Mouse (Mus musculus) forebrain, embryonic 15.5 days (tissue): ENCODE measurements around the gene Tdrkh. TPM values are rescaled to one million over a fixed set of nuclear protein-coding genes. Genes with fewer than 3 reads are reported as not detected.
A peak's percentile ranks its signal among the peaks of the same experiment; 100 is the strongest.

ENCODE experiments used
- ATAC-seq: fragments of 200-750 bp; cut with Nextera tagmentation; replicated peaks from 2 replicates; pipeline ENCODE4 v1.8.0; 2017; ENCODE audit warnings: mild to moderate bottlenecking, moderate TSS enrichment, moderate library complexity
- H3K27ac ChIP-seq: fragments of 300-500 bp; sonication (generic); replicated peaks from 2 replicates; pipeline ENCODE4 v1.5.1; 2015; ENCODE audit warnings: mild to moderate bottlenecking, inconsistent platforms
- H3K27me3 ChIP-seq: fragments of 300-500 bp; sonication (generic); 2 replicates; pipeline ENCODE4 v1.6.1; 2015; ENCODE audit warnings: inconsistent platforms
- H3K36me3 ChIP-seq: fragments of 300-500 bp; sonication (generic); 2 replicates; pipeline ENCODE4 v1.6.1; 2015; ENCODE audit warnings: mild to moderate bottlenecking, inconsistent platforms
- H3K4me1 ChIP-seq: fragments of 300-500 bp; sonication (generic); 2 replicates; pipeline ENCODE4 v1.6.1; 2015; ENCODE audit warnings: inconsistent platforms
- H3K4me2 ChIP-seq: fragments of 300-500 bp; sonication (generic); replicated peaks from 2 replicates; pipeline ENCODE4 v1.6.1; 2015; ENCODE audit warnings: mild to moderate bottlenecking, inconsistent platforms
- H3K4me3 ChIP-seq: fragments of 300-500 bp; sonication (generic); 2 replicates; pipeline ENCODE4 v1.5.1; 2015; ENCODE audit warnings: mild to moderate bottlenecking, inconsistent platforms
- H3K9ac ChIP-seq: fragments of 300-500 bp; sonication (generic); replicated peaks from 2 replicates; pipeline ENCODE4 v1.6.1; 2015; ENCODE audit warnings: mild to moderate bottlenecking, inconsistent platforms
- H3K9me3 ChIP-seq: fragments of 300-500 bp; sonication (generic); 2 replicates; pipeline ENCODE4 v1.6.1; 2016; ENCODE audit warnings: inconsistent platforms
- WGBS: fragments of 180-500 bp; shearing (Covaris S2); methylation state at CpG from one replicate; pipeline ENCODE4 v1.1.7; 2015; ENCODE audit warnings: mixed read lengths; 5-methylcytosine and 5-hydroxymethylcytosine counted together
- polyA plus RNA-seq: library from polyadenylated mRNA; unstranded; fragments of >200 nt; fragmentation: Nextera tagmentation; extraction: Ambion mirVana; gene quantifications from 2 replicates; pipeline ENCODE4 v1.2.1, GENCODE M21; 2015

The Tdrkh gene
- polyA plus RNA-seq: 65.3 and 65.9 TPM in 2 replicates

DNA sequence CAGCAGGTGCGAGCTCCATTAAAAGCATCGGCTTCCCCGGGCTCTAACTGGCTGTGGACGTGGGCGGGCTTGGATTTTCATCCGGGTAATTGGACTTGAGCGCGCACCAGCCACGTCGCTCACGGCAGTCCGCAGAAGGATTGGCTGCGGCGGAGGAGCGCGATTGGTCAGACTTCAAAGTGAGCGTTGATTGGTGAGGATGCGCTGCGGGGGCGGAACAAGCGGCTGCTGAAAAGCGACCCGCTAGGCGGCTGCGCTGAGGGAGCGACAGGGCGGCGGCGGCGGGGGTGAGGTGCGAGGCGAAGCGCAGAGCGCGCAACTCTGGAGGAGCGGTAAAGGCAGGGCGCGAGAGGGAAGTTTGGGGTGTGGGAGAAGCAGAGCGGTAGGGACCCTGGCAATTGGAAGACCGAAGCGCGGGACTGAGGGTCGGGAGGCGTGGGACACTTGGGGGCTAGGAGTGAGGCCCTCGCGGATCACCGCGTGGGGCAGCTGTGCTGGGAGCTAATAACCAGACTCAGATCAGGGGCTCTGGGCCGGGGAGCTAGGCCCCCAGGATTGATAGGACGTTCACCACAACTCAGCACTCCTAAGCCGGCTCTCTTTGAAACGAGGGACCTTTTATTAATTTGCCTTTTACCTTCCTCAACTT, at the start of gene Tdrkh:
Tdrkh (plus strand) TSS at position 243 of the 649 bp plus-strand sequence.
- peak within 1 kb of the TSS; percentile 84 for H3K27ac ChIP-seq
- no peaks in the 10 kb centered on the region for H3K27me3 ChIP-seq
- peak; percentile 99 for ATAC-seq

DNA sequence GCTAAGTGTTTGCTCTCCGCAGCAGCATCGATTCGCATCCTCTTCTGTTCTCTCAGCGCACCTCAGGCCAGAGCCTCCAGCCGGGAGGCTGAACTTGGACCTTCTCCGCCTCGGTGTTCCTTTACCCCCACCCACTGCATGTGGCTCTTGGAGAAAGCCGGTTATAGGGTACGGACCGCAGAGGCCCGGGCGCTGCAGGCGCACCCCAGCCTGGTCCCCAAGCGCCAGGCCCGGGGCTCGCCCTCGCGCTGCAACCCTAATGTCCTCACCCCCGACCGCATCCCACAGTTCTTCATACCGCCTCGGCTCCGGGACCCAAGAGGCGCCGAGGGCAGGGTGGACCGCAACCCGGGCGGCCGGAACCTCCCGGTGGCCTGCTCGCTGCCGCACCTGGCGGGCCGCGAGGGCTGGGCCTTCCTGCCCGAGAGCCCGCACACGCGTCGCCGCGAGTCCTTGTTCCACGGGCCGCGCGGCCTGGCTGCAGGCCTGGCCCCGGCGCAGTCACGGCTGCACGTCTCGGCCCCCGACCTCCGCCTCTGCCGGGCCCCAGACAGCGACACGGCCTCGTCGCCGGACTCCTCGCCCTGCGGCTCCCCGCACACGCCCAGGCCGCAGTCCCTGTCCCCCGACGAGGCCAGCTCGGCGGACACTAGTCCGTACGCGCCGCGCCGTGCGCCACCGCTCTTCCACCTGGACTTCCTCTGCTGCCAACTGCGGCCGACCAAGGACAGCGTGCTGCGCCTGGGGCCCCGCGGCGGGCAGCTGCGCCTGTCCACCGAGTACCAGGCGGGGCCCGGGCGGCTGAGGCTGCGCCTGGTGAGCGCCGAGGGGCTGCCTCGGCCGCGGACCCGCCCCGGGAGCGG, 49.6 kb upstream of the Tdrkh start:
- ATAC-seq: peak; percentile 79
- peak overlapping the region; percentile 59 for H3K4me3 ChIP-seq
- peak overlapping the region; percentile 53 for H3K27ac ChIP-seq
- H3K27me3 ChIP-seq: peaks cover 15% of the 10 kb centered on the region; the same call in 1 of the 2 replicates
- no peaks in the 10 kb centered on the region for H3K36me3 ChIP-seq
- no peaks in the 10 kb centered on the region for H3K9me3 ChIP-seq
- peaks cover 12% of the 10 kb centered on the region for H3K4me1 ChIP-seq
- H3K9ac ChIP-seq: peak overlapping the region; percentile 75
- 7% methylated on average over 96 of the region's 97 CpGs for WGBS
- peak overlapping the region; percentile 92 for H3K4me2 ChIP-seq

More for the DNA sequence above, at the start of gene Tdrkh:
- Histone ChIP-seq H3K9me3 (no peaks in the 10 kb centered on the region), H3K4me2 (peak within 1 kb of the TSS; percentile 90), H3K4me1 (peaks cover 17% of the 10 kb centered on the region), H3K36me3 (no peaks in the 10 kb centered on the region), H3K9ac (peak within 1 kb of the TSS; percentile 78), H3K4me3 (peak within 1 kb of the TSS; percentile 74)
- 5% methylated on average over 52 of the region's 52 CpGs for WGBS

DNA sequence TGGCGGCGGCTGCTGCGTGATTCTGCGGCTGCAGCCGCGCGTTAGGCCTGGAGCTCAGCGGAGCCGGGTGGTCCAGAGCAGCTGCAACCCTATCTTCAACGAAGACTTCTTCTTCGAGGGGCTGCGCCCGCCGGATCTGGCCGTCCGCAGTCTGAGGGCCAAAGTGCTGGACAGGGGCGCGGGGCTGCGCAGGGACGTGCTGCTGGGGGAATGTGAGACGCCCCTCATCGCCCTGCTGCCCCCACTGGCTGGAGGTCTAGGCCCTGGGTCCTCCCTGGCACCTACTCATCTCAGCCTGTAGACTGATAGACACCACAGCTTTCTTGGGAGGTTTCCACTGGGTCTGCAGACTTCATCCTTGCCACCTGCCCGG, 48.9 kb upstream of the Tdrkh start:
- no peaks in the 10 kb centered on the region for H3K9me3 ChIP-seq
- H3K4me1 ChIP-seq: peaks cover 12% of the 10 kb centered on the region
- H3K27me3 ChIP-seq: peaks cover 15% of the 10 kb centered on the region; the same call in 1 of the 2 replicates
- peak overlapping the region; percentile 75 for H3K9ac ChIP-seq
- peak overlapping the region; percentile 92 for H3K4me2 ChIP-seq
- H3K27ac ChIP-seq: peak overlapping the region; percentile 53
- 4% methylated on average over 23 of the region's 23 CpGs for WGBS
- no peaks in the 10 kb centered on the region for H3K36me3 ChIP-seq
- peak; percentile 61 for ATAC-seq
- peak overlapping the region; percentile 59 for H3K4me3 ChIP-seq

DNA sequence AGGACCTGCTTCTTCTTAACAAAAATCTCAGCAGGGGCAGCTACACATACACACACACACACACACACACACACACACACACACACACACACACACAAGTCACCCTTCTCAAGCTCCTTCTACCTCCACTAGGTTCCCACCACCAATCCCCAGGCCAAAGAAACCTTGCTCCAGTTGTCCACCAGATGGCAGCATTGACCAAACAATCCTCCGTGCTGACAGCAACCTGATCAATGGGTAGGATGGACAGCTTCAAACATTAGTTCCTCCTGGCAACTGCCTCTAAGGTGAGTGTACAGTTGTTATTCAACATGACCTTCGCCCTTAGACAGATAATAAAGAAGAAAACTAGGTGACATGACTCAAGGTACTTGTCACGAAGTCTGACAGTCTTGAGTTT, 46.3 kb upstream of the Tdrkh start:
- Histone ChIP-seq H3K4me1 (peaks cover 16% of the 10 kb centered on the region), H3K36me3 (no peaks in the 10 kb centered on the region), H3K9ac (no peak overlapping the region), H3K4me2 (no peak overlapping the region), H3K27ac (no peak overlapping the region), H3K27me3 (peaks cover 15% of the 10 kb centered on the region; the same call in 1 of the 2 replicates), H3K4me3 (no peak overlapping the region), H3K9me3 (no peaks in the 10 kb centered on the region)
- peak; percentile 29 for ATAC-seq
- WGBS: 20% methylated on average over 3 of the region's 3 CpGs

DNA sequence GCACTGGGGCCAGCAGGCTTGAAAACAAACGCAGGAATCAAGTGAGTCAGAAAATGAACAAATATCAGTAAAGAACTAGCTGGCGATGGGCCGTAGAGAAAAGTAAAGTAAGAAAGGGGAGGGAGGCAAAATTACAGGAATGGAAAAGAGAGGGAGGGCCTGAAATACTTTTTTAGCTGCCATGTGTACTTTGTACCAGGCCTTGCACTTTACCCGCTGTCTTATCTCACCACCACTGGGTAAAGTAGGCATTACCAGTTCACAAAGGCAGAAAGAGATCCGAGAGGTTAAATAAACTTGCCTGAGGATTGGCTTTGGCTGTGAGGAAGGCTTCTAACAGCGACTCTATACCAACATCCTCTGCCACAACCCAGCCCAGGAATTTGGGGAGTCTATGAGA, 45.6 kb upstream of the Tdrkh start:
- Histone ChIP-seq H3K4me3 (no peak overlapping the region), H3K9me3 (no peaks in the 10 kb centered on the region), H3K27me3 (peaks cover 15% of the 10 kb centered on the region; the same call in 1 of the 2 replicates), H3K36me3 (no peaks in the 10 kb centered on the region), H3K4me2 (no peak overlapping the region), H3K9ac (no peak overlapping the region), H3K4me1 (peaks cover 24% of the 10 kb centered on the region), H3K27ac (no peak overlapping the region)
- 87% methylated on average over 6 of the region's 6 CpGs for WGBS
- ATAC-seq: no peak

DNA sequence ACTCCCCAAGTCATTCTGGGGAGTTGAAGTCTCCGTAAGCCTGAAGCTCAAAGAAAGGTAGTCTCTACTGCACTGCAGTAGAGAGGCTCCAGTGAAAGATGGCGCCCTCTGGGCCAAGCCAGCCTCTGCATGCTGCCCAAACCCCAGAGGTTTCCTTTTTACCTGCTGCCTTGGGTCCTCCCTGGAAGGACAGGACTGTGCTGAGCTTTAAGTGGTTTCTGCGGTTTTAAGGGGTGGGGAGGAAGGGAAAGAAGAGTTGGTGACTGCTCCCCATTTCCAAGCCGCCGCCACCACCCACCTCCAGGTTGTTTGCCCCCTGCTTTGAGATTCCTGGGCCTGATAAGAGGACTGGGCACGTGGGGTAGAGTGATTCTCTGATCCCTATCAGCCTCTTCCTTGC, 44.4 kb upstream of the Tdrkh start:
- peaks cover 11% of the 10 kb centered on the region; the same call in 1 of the 2 replicates for H3K27me3 ChIP-seq
- H3K27ac ChIP-seq: no peak overlapping the region
- H3K9ac ChIP-seq: no peak overlapping the region
- H3K4me3 ChIP-seq: no peak overlapping the region
- H3K4me2 ChIP-seq: no peak overlapping the region
- 65% methylated on average over 6 of the region's 6 CpGs for WGBS
- no peaks in the 10 kb centered on the region for H3K9me3 ChIP-seq
- no peak for ATAC-seq
- H3K36me3 ChIP-seq: no peaks in the 10 kb centered on the region
- peaks cover 29% of the 10 kb centered on the region for H3K4me1 ChIP-seq

DNA sequence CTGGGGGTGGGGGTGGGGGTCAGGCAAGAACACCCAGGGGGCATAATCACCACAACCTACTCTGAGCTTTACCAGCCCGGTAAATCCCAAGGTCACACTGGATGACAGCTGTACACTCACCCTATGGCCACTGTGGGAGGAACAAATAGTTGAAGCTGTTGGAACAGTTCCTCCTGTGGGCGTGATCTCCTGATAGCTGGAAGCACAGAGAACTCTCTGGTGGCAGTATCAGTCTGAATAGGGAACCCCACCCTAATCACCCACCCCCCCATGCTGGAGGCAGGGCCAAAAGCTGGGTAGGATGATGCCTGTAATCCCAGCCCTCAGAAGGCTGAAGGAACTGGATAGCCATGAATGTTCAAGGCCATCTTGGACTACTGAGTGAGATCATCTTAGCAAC, 43.4 kb upstream of the Tdrkh start:
- no peak overlapping the region for H3K27ac ChIP-seq
- WGBS: 67% methylated on average over 2 of the region's 2 CpGs
- no peak overlapping the region for H3K4me2 ChIP-seq
- no peaks in the 10 kb centered on the region for H3K9me3 ChIP-seq
- H3K9ac ChIP-seq: no peak overlapping the region
- H3K4me3 ChIP-seq: no peak overlapping the region
- H3K27me3 ChIP-seq: peaks cover 10% of the 10 kb centered on the region; the same call in 1 of the 2 replicates
- H3K4me1 ChIP-seq: peaks cover 29% of the 10 kb centered on the region
- no peak for ATAC-seq
- H3K36me3 ChIP-seq: no peaks in the 10 kb centered on the region

DNA sequence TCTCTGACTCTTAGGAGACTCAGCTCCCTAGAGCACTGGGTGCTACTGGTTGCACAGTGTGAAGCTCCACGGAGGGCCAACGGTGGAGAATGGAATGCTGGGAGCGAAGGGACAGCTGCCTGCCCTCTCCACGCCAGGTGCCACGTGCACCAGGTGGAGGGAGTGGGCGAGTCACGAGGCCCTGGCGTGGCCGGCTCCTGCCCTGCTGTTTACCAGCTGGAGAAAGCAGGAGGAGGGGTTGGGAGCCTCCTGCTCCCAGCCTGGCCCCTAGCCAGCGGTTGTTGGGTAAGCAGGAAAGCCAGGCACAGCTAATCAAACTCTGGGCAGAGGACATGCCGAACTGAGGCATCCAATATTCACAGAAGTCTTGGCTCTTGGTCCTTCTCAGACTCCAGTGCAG, 41.4 kb upstream of the Tdrkh start:
- peak overlapping the region; percentile 7; the same call in 1 of the 2 replicates for H3K4me3 ChIP-seq

DNA sequence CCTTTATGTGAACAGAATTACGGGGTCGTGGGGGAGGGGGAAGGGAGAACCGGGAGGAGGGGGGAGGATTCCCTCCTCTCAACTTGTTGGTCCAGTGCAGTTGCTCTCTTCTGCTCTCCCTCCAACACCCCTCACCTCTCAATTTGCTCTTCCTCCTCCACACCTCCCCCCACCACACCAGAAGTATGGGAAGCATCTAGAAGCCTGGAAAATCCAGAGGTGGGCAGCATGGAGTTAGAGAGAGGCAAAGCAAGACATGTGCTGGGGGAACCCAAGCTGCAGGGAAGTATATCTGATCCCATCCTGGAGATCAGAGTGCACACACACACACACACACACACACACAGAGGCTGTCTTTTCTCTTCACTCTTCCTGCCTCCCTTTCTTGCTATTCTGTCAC, 41.0 kb upstream of the Tdrkh start:
- no peaks in the 10 kb centered on the region for H3K9me3 ChIP-seq
- no peaks in the 10 kb centered on the region for H3K36me3 ChIP-seq
- ATAC-seq: no peak
- no peaks in the 10 kb centered on the region for H3K27me3 ChIP-seq
- H3K4me1 ChIP-seq: peaks cover 29% of the 10 kb centered on the region
- 0 out of 2 replicates have a peak overlapping the region, but pooled peaks have one; percentile 13 for H3K9ac ChIP-seq
- WGBS: 6% methylated on average over 3 of the region's 3 CpGs
- no peak overlapping the region for H3K27ac ChIP-seq
- peak overlapping the region; percentile 37 for H3K4me2 ChIP-seq
- H3K4me3 ChIP-seq: no peak overlapping the region

More for the DNA sequence above, 41.4 kb upstream of the Tdrkh start:
- Histone ChIP-seq H3K9ac (0 out of 2 replicates have a peak overlapping the region, but pooled peaks have one; percentile 13), H3K27me3 (no peaks in the 10 kb centered on the region), H3K27ac (no peak overlapping the region), H3K9me3 (no peaks in the 10 kb centered on the region), H3K4me1 (peaks cover 29% of the 10 kb centered on the region), H3K36me3 (no peaks in the 10 kb centered on the region), H3K4me2 (peak overlapping the region; percentile 37)
- 4% methylated on average over 11 of the region's 11 CpGs for WGBS
- peak; percentile 23 for ATAC-seq

DNA sequence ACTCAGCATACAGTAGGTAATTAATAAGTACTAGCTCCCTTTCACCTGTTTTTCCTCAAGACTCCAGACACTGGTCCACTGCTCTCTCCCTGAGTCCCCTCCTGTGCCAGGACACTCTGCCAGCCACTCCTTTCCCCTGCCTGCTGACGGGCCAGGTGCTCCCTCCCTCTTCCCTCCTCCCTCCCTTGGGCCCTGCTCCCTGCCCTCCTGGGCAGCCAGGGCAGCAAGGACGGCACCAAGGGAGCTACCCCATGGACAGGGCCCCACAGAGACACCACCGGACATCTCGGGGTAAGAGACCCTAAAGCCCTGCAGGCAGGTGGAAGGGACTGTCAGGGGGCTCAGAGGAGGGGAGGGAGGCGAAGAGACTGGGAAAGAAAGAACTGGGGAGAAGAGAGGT, 40.4 kb upstream of the Tdrkh start, which contains the start of gene Rorc:
Rorc (plus strand) TSS at position 154 of the 400 bp plus-strand sequence.
- Histone ChIP-seq H3K27me3 (no peaks in the 10 kb centered on the region), H3K4me3 (peak within 1 kb of the TSS; percentile 7; the same call in 1 of the 2 replicates), H3K4me1 (peaks cover 29% of the 10 kb centered on the region), H3K9ac (0 out of 2 replicates have a peak within 1 kb of the TSS, but pooled peaks have one; percentile 13), H3K27ac (no peak within 1 kb of the TSS), H3K4me2 (peak within 1 kb of the TSS; percentile 37), H3K36me3 (no peaks in the 10 kb centered on the region), H3K9me3 (no peaks in the 10 kb centered on the region)
- 0 out of 2 replicates have a peak, but pooled peaks have one; percentile 14 for ATAC-seq
- 12% methylated on average over 5 of the region's 5 CpGs for WGBS

DNA sequence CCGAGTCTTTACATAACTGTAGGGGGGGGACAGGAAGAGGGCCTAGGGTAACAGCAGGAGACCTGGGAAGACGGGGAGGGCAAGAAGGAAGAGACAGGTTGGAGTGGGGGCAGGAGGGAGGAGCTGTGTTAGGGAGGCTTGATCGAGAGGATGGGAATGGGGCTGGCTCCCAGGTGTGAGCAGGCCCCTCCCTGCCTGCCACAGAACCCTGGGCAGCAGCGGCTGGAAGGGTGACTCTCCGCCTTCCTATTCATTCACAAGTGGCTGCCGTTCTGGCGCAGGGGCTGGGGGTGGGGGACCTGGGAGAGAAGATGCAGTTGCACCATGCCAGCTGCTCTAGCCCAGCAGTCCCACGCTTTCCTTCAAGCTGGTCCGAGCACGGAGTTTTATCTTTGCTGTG, 40.0 kb upstream of the Tdrkh start:
- ATAC-seq: peak; percentile 27; the same call in 1 of the 2 replicates
- Histone ChIP-seq H3K4me3 (no peak overlapping the region; the same call in 1 of the 2 replicates), H3K4me1 (peaks cover 29% of the 10 kb centered on the region), H3K4me2 (peak overlapping the region; percentile 27; the same call in 1 of the 2 replicates), H3K9me3 (no peaks in the 10 kb centered on the region), H3K36me3 (no peaks in the 10 kb centered on the region), H3K27me3 (no peaks in the 10 kb centered on the region), H3K9ac (no peak overlapping the region), H3K27ac (no peak overlapping the region)
- under 1% methylated on average over 10 of the region's 10 CpGs for WGBS

DNA sequence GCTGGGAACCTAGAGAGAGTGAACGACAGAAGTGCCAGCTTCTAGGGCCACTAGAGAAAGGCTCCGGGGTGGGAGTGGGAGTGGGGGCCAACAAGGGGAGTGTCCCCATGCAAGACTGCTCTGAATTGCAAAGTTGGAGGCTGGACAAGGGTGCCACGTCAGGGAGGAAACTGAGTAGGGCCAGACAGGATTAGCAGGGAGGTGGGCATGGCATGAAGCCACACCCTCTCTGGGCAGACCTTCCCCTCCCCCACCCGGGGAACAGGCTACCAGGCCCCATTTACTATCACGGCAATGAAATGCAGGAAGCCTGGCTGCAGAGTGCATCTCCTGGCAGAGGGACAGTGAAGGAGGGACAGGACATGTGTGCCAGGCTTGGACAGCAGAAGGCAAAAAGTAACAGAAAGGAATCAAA, 39.5 kb upstream of the Tdrkh start:
- no peak overlapping the region for H3K4me3 ChIP-seq
- no peak overlapping the region for H3K27ac ChIP-seq
- ATAC-seq: peak; percentile 51; the same call in 1 of the 2 replicates
- no peak overlapping the region for H3K9ac ChIP-seq
- H3K4me1 ChIP-seq: peaks cover 29% of the 10 kb centered on the region
- WGBS: 0% methylated on average over 5 of the region's 5 CpGs
- no peaks in the 10 kb centered on the region for H3K36me3 ChIP-seq
- peak overlapping the region; percentile 27; the same call in 1 of the 2 replicates for H3K4me2 ChIP-seq
- no peaks in the 10 kb centered on the region for H3K27me3 ChIP-seq
- H3K9me3 ChIP-seq: no peaks in the 10 kb centered on the region
